Mouse (Mus musculus): ENCODE data around the gene Astn2. TPM values are rescaled to one million over a fixed set of nuclear protein-coding genes. Genes with fewer than 3 reads are reported as not detected.

Gene Astn2
- total RNA-seq, 4 experiments from 2014 or later, result 35.3 to 42.9 (median 39.7) TPM

- no peak for DNase-seq (ENCODE audit: low spot score in 2 of 2)
Observed at GRCm38 (mm10) chr4:65473141-65473540, 931.3 kb downstream of the Astn2 start.

- DNase-seq (ENCODE audit: low spot score in 2 of 2), result peak in 1 of 2 experiments; percentile 7
Observed at GRCm38 (mm10) chr4:65449171-65449570, 955.2 kb downstream of the Astn2 start.

- DNase-seq (ENCODE audit: low spot score in 2 of 2), result no peak
Observed at GRCm38 (mm10) chr4:65441746-65442145, 962.7 kb downstream of the Astn2 start.

- no peak for DNase-seq (ENCODE audit: low spot score in 2 of 2)
Observed at GRCm38 (mm10) chr4:65430804-65431203, 973.6 kb downstream of the Astn2 start.

GRCm38 (mm10) chr4:65427480-65427879 is 976.9 kb downstream of the Astn2 start:
- DNase-seq (ENCODE audit: low spot score in 2 of 2), result no peak

GRCm38 (mm10) chr4:65426437-65426836 is 978.0 kb downstream of the Astn2 start:
- DNase-seq (ENCODE audit: low spot score in 2 of 2), result no peak

GRCm38 (mm10) chr4:65423068-65423625 is 981.3 kb downstream of the Astn2 start:
- no peak for DNase-seq (ENCODE audit: low spot score in 2 of 2)

- no peak for DNase-seq (ENCODE audit: low spot score in 2 of 2)
Observed at GRCm38 (mm10) chr4:65421272-65421671, 983.1 kb downstream of the Astn2 start.

GRCm38 (mm10) chr4:65420511-65420931 is 983.9 kb downstream of the Astn2 start:
- no peak for DNase-seq (ENCODE audit: low spot score in 2 of 2)

GRCm38 (mm10) chr4:65415507-65415906 is 988.9 kb downstream of the Astn2 start:
- DNase-seq (ENCODE audit: low spot score in 2 of 2), result no peak

- no peak for DNase-seq (ENCODE audit: low spot score in 2 of 2)
Observed at GRCm38 (mm10) chr4:65402836-65403634, 1001.4 kb downstream of the Astn2 start.

GRCm38 (mm10) chr4:65402286-65402685 is 1002.1 kb downstream of the Astn2 start:
- DNase-seq (ENCODE audit: low spot score in 2 of 2), result no peak

- no peak for DNase-seq (ENCODE audit: low spot score in 2 of 2)
Observed at GRCm38 (mm10) chr4:65399457-65399856, 1005.0 kb downstream of the Astn2 start.

GRCm38 (mm10) chr4:65396806-65397205 is 1007.6 kb downstream of the Astn2 start:
- peak in 1 of 2 experiments; percentile 33 for DNase-seq (ENCODE audit: low spot score in 2 of 2)

- no peak for DNase-seq (ENCODE audit: low spot score in 2 of 2)
Observed at GRCm38 (mm10) chr4:65391001-65391400, 1013.4 kb downstream of the Astn2 start.

GRCm38 (mm10) chr4:65383070-65383469 is 1021.3 kb downstream of the Astn2 start:
- DNase-seq (ENCODE audit: low spot score in 2 of 2), result no peak

- no peak for DNase-seq (ENCODE audit: low spot score in 2 of 2)
Observed at GRCm38 (mm10) chr4:65379461-65379860, 1025.0 kb downstream of the Astn2 start.

GRCm38 (mm10) chr4:65376571-65376970 is 1027.8 kb downstream of the Astn2 start:
- no peak for DNase-seq (ENCODE audit: low spot score in 2 of 2)

GRCm38 (mm10) chr4:65373841-65374240 is 1030.6 kb downstream of the Astn2 start:
- no peak for DNase-seq (ENCODE audit: low spot score in 2 of 2)

GRCm38 (mm10) chr4:65372731-65373130 is 1031.7 kb downstream of the Astn2 start:
- no peak for DNase-seq (ENCODE audit: low spot score in 2 of 2)

GRCm38 (mm10) chr4:65367135-65367534 is 1037.3 kb downstream of the Astn2 start:
- DNase-seq (ENCODE audit: low spot score in 2 of 2), result no peak

GRCm38 (mm10) chr4:65354580-65354979 is 1049.8 kb downstream of the Astn2 start:
- DNase-seq (ENCODE audit: low spot score in 2 of 2), result no peak

GRCm38 (mm10) chr4:65350521-65350920 is 1053.9 kb downstream of the Astn2 start:
- no peak for DNase-seq (ENCODE audit: low spot score in 2 of 2)
